Mouse (Mus musculus) CH12.LX (cell line): ENCODE data around the gene Ispd.

Experiments used
- CTCF ChIP-seq, 2 experiments: IDR thresholded peaks in 1 of 2; conservative IDR thresholded peaks in 1 of 2; 2 replicates each; pipeline ENCODE4 v1.5.1; 2011 to 2012; ENCODE audit warnings: low read depth in 2 of 2, low read length in 2 of 2, improper control_type of control experiment in 1 of 2, inconsistent platforms in 1 of 2, mild to moderate bottlenecking in 1 of 2, moderate library complexity in 1 of 2
- EP300 ChIP-seq: IDR thresholded peaks from 2 replicates; pipeline ENCODE4 v1.6.1; 2011; ENCODE audit warnings: low read length, improper control_type of control experiment
- ETS1 ChIP-seq: conservative IDR thresholded peaks from 2 replicates; pipeline ENCODE4 v1.6.1; 2012; ENCODE audit warnings: low read depth, mild to moderate bottlenecking, inconsistent platforms, low read length, improper control_type of control experiment, moderate library complexity
- JUND ChIP-seq: conservative IDR thresholded peaks from 2 replicates; pipeline ENCODE4 v1.6.1; 2011; ENCODE audit warnings: low read depth, low read length, improper control_type of control experiment
- TCF12 ChIP-seq: IDR thresholded peaks from 2 replicates; pipeline ENCODE4 v1.6.1; 2014; ENCODE audit warnings: low read depth, mild to moderate bottlenecking, inconsistent platforms, low read length, improper control_type of control experiment

DNA sequence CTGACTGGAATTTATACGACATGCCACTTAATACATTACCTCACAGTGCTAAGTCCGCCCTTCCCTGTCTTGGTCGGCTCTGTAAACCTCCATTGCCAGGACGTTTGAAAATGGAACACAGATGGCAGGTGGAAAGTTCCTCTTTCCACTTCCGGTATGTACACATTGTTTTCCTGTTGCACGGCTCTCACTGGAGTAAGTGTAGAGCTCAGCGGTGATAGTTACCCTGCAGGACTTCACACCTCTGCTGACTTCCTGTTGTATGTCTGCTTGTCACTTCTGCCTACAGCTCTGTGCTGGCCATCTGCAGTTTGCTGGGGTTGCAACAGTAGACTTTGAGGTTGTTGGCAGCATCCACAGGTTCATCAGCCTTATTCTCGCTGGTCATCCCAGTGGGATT, 58.1 kb downstream of the Ispd start:
- TF ChIP-seq JUND (no peak), CTCF (conservative IDR thresholded peaks at IDR 0.05 in 1 of 2, IDR thresholded peaks at IDR 0.05 in 1 of 2; ENCODE audit: low read depth in 2 of 2, low read length in 2 of 2) (no peak), EP300 (no peak), TCF12 (no peak), ETS1 (no peak)
